Mouse (Mus musculus) intestine, postnatal 0 days (tissue): ENCODE data around the gene Cacna1a. TPM values are rescaled to one million over a fixed set of nuclear protein-coding genes. Genes with fewer than 3 reads are reported as not detected.
A peak's percentile ranks its signal among the peaks of the same experiment; 100 is the strongest.

Experiments used
- ATAC-seq: fragments of 200-750 bp; cut with Nextera tagmentation; 2 replicates; pipeline ENCODE4 v1.8.0; 2017; ENCODE audit warnings: mild to moderate bottlenecking, moderate TSS enrichment, moderate library complexity
- H3K27ac ChIP-seq: fragments of 300-500 bp; sonication (generic); 2 replicates; pipeline ENCODE4 v1.5.1; 2014; ENCODE audit warnings: mild to moderate bottlenecking, low read depth, low read length, moderate library complexity
- H3K27me3 ChIP-seq: fragments of 300-500 bp; sonication (generic); replicated peaks from 2 replicates; pipeline ENCODE4 v1.6.1; 2014; ENCODE audit warnings: low read length, mixed read lengths; ENCODE audit not compliant: control insufficient read depth, insufficient read depth
- H3K36me3 ChIP-seq: fragments of 300-500 bp; sonication (generic); 2 replicates; pipeline ENCODE4 v1.6.1; 2014; ENCODE audit warnings: mild to moderate bottlenecking, moderate library complexity; ENCODE audit not compliant: control insufficient read depth, insufficient read depth
- H3K4me1 ChIP-seq: fragments of 300-500 bp; sonication (generic); replicated peaks from 2 replicates; pipeline ENCODE4 v1.6.1; 2014; ENCODE audit warnings: antibody characterized with exemption, low read length, mixed read lengths; ENCODE audit not compliant: control insufficient read depth, insufficient read depth
- H3K4me2 ChIP-seq: fragments of 300-500 bp; sonication (generic); replicated peaks from 2 replicates; pipeline ENCODE4 v1.6.1; 2014; ENCODE audit warnings: low read depth, mild to moderate bottlenecking, moderate library complexity
- H3K4me3 ChIP-seq: fragments of 300-500 bp; sonication (generic); 2 replicates; pipeline ENCODE4 v1.5.1; 2014; ENCODE audit warnings: low read depth, low read length
- H3K9ac ChIP-seq: fragments of 300-500 bp; sonication (generic); 2 replicates; pipeline ENCODE4 v1.6.1; 2014; ENCODE audit warnings: mild to moderate bottlenecking, low read depth, low read length
- H3K9me3 ChIP-seq: fragments of 300-500 bp; sonication (generic); 2 replicates; pipeline ENCODE4 v1.6.1; 2016; ENCODE audit warnings: mixed run types; ENCODE audit not compliant: control insufficient read depth
- CTCF ChIP-seq: sonication (generic); IDR thresholded peaks from 2 replicates; pipeline ENCODE4 v1.5.1; 2016; ENCODE audit warnings: low read depth, mild to moderate bottlenecking, control low read depth, antibody characterized with exemption, moderate library complexity
- WGBS: fragments of 180-500 bp; shearing (Covaris S2); extraction: QIAGEN DNeasy Blood & Tissue Kit; methylation state at CpG from one replicate; pipeline ENCODE4 v1.1.7; 2014; 5-methylcytosine and 5-hydroxymethylcytosine counted together
- polyA plus RNA-seq: library from polyadenylated mRNA; unstranded; fragments of >200 nt; fragmentation: Nextera tagmentation; extraction: Ambion mirVana; gene quantifications from 2 replicates; pipeline ENCODE4 v1.2.1, GENCODE M21; 2015

Gene Cacna1a
- polyA plus RNA-seq, 1 experiment from 2014 or later, result 2.4 TPM

- H3K4me1 ChIP-seq, result no peaks in the 10 kb centered on the region
- no peaks in the 10 kb centered on the region for H3K9me3 ChIP-seq
- TF ChIP-seq CTCF, result no peak
- peaks cover 9% of the 10 kb centered on the region for H3K27me3 ChIP-seq
- H3K9ac ChIP-seq, result no peak overlapping the region
- no peak overlapping the region for H3K27ac ChIP-seq
- no peak overlapping the region for H3K4me3 ChIP-seq
- no peak overlapping the region for H3K4me2 ChIP-seq
- 80% methylated on average over 4 of the region's 4 CpGs for whole genome bisulfite sequencing
- ATAC-seq, result no peak
- H3K36me3 ChIP-seq, result no peaks in the 10 kb centered on the region
Measured at GRCm38 (mm10) chr8:84553617-84554016, 165.4 kb downstream of the Cacna1a start.

- no peaks in the 10 kb centered on the region for H3K36me3 ChIP-seq
- H3K27me3 ChIP-seq, result peaks cover 17% of the 10 kb centered on the region
- no peaks in the 10 kb centered on the region for H3K4me1 ChIP-seq
- H3K27ac ChIP-seq, result no peak overlapping the region
- ATAC-seq, result 0 out of 2 replicates have a peak, but pooled peaks have one; percentile 19
- no peak overlapping the region for H3K4me2 ChIP-seq
- 46% methylated on average over 14 of the region's 14 CpGs for WGBS
- H3K4me3 ChIP-seq, result no peak overlapping the region
- H3K9ac ChIP-seq, result no peak overlapping the region
- H3K9me3 ChIP-seq, result no peaks in the 10 kb centered on the region
- TF ChIP-seq CTCF, result peak; percentile 87
Measured at GRCm38 (mm10) chr8:84554301-84555027, 166.2 kb downstream of the Cacna1a start.

GRCm38 (mm10) chr8:84555269-84555668 lies 167.0 kb downstream of the Cacna1a start:
- Histone ChIP-seq H3K36me3 (no peaks in the 10 kb centered on the region), H3K27me3 (peaks cover 21% of the 10 kb centered on the region)
- 72% methylated on average over 7 of the region's 7 CpGs for WGBS

GRCm38 (mm10) chr8:84557936-84558335 lies 169.7 kb downstream of the Cacna1a start:
- Histone ChIP-seq H3K4me2 (no peak overlapping the region), H3K36me3 (no peaks in the 10 kb centered on the region), H3K9ac (no peak overlapping the region), H3K27me3 (peaks cover 21% of the 10 kb centered on the region), H3K27ac (no peak overlapping the region), H3K4me3 (no peak overlapping the region), H3K9me3 (no peaks in the 10 kb centered on the region), H3K4me1 (no peaks in the 10 kb centered on the region)
- TF ChIP-seq CTCF, result no peak
- WGBS, result 81% methylated on average over 4 of the region's 4 CpGs
- no peak for ATAC-seq

More at GRCm38 (mm10) chr8:84555269-84555668, 167.0 kb downstream of the Cacna1a start:
- Histone ChIP-seq H3K9me3 (no peaks in the 10 kb centered on the region), H3K9ac (no peak overlapping the region), H3K4me1 (no peaks in the 10 kb centered on the region), H3K27ac (no peak overlapping the region), H3K4me2 (no peak overlapping the region), H3K4me3 (no peak overlapping the region)
- no peak for ATAC-seq
- TF ChIP-seq CTCF, result no peak

GRCm38 (mm10) chr8:84559121-84559604 lies 170.9 kb downstream of the Cacna1a start:
- no peaks in the 10 kb centered on the region for H3K36me3 ChIP-seq
- 2% methylated on average over 68 of the region's 84 CpGs for WGBS
- no peaks in the 10 kb centered on the region for H3K9me3 ChIP-seq
- H3K27ac ChIP-seq, result no peak overlapping the region
- peaks cover 21% of the 10 kb centered on the region for H3K27me3 ChIP-seq
- ATAC-seq, result no peak
- no peak overlapping the region for H3K9ac ChIP-seq
- TF ChIP-seq CTCF, result no peak
- peak overlapping the region; percentile 29 for H3K4me3 ChIP-seq
- no peaks in the 10 kb centered on the region for H3K4me1 ChIP-seq
- peak overlapping the region; percentile 53 for H3K4me2 ChIP-seq

GRCm38 (mm10) chr8:84561698-84562097 lies 173.5 kb downstream of the Cacna1a start:
- no peak overlapping the region for H3K27ac ChIP-seq
- no peaks in the 10 kb centered on the region for H3K4me1 ChIP-seq
- no peaks in the 10 kb centered on the region for H3K36me3 ChIP-seq
- H3K4me2 ChIP-seq, result no peak overlapping the region
- no peak for TF ChIP-seq CTCF
- ATAC-seq, result no peak
- no peaks in the 10 kb centered on the region for H3K9me3 ChIP-seq
- no peak overlapping the region for H3K4me3 ChIP-seq
- H3K9ac ChIP-seq, result no peak overlapping the region
- 48% methylated on average over 4 of the region's 4 CpGs for WGBS
- H3K27me3 ChIP-seq, result peaks cover 21% of the 10 kb centered on the region
